Mouse (Mus musculus): ENCODE data around the gene Fbxl15. TPM values are rescaled to one million over a fixed set of nuclear protein-coding genes. Genes with fewer than 3 reads are reported as not detected.

Fbxl15 gene
- total RNA-seq, 2 experiments from 2014 or later, result 2.7 to 2.9 TPM

DNA sequence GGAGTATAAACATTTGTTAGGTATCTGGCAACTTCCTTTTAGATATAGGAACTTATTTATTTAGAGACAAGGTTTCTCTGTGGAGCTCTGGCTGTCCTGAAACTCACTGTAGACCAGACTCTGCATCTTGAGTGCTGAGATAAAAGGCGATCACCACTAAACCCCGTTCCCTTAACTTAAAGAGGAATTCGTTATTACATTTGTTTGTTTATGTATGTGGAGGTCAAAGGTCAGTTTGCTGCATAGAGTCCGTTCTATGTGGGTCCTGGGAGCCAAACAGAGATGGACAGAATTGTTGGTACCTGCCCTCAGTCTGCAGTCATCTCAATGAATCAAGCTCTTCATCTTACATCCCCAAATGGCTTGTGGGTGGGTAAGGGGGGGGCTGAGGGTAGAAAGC is 47.9 kb downstream of the Fbxl15 start:
- no peak for DNase-seq

More for the DNA sequence above, 47.9 kb downstream of the Fbxl15 start:
- intact Hi-C loops (cut with DNase I), result no loop called here

Small RNA genes lying within 50 kb of the gene (microRNA-seq; reads per million reads assigned to microRNA genes)
- gene Mir146b, result 0 to 0.72 reads per million in 2 experiments

Other genes with a start within 250 kb of the Fbxl15 start
- not detected for gene Elovl3, start 196.3 kb upstream of the Fbxl15 start, total RNA-seq (2021)
- gene Pitx3, start 179.9 kb upstream of the Fbxl15 start, total RNA-seq (2021), result 1 to 10 TPM; 5.0 to 9.7 TPM
- 10 to 100 TPM; 42.9 to 48.0 TPM for gene Gbf1, start 175.7 kb upstream of the Fbxl15 start, total RNA-seq (2021)
- gene Nfkb2, start 23.9 kb upstream of the Fbxl15 start, total RNA-seq (2021), result 1 to 10 TPM; 7.3 to 8.6 TPM
- gene Psd, start 1.0 kb upstream of the Fbxl15 start, total RNA-seq (2021), result under 1 TPM; 0.51 to 0.62 TPM
- gene Cuedc2, start 10.5 kb downstream of the Fbxl15 start, total RNA-seq (2021), result 10 to 100 TPM; 55.9 to 56.4 TPM
- gene Mfsd13a, start 12.9 kb downstream of the Fbxl15 start, total RNA-seq (2021), result 1 to 10 TPM in 1 of 2 experiments, under 1 TPM in 1; 0.79 to 1.1 TPM
- under 1 TPM; 0.25 to 0.38 TPM for gene 2310034G01Rik, start 22.1 kb downstream of the Fbxl15 start, total RNA-seq (2021)
- gene Actr1a, start 67.6 kb downstream of the Fbxl15 start, total RNA-seq (2021), result 10 to 100 TPM; 49.4 to 51.8 TPM
- gene Sufu, start 68.7 kb downstream of the Fbxl15 start, total RNA-seq (2021), result 1 to 10 TPM; 4.6 to 5.1 TPM
- gene Trim8, start 173.5 kb downstream of the Fbxl15 start, total RNA-seq (2021), result 10 to 100 TPM; 19.0 to 19.2 TPM
- gene Arl3, start 245.0 kb downstream of the Fbxl15 start, total RNA-seq (2021), result 10 to 100 TPM; 44.6 to 60.8 TPM
- gene Sfxn2, start 245.2 kb downstream of the Fbxl15 start, total RNA-seq (2021), result 1 to 10 TPM; 2.7 to 4.1 TPM